11 mouse cellular contexts compared by ENCODE assay signal in genomic region chr5:93251001-93251760, GRCm38 (mm10). TPM values are rescaled to one million over a fixed set of nuclear protein-coding genes. Genes with fewer than 3 reads are reported as not detected.
A peak's percentile ranks its signal among the peaks of the same experiment; 100 is the strongest.
DNase-seq lines count a peak whose midpoint lies in the region; ATAC-seq and TF ChIP-seq lines count a peak whose summit lies in the region.
"Had no signal": no experiment of that assay in that cellular context is flagged by ENCODE, and none has a peak within 500 bp of the region (broad histone marks: within the 10 kb centered on the region; RNA-seq: fewer than 3 reads in every experiment).

No protein-coding gene starts in this region.

- TF ChIP-seq POLR2A in small intestine, adult 2 months (IDR thresholded peaks at IDR 0.05; ENCODE audit: low read depth, low read length), result no peak

- no peak overlapping the region for H3K9ac ChIP-seq in liver, postnatal 0 days (replicated peaks)
- no peak overlapping the region for H3K9ac ChIP-seq in liver, embryonic 11.5 days (ENCODE audit: low read depth, low read length)

- no peaks in the 10 kb centered on the region for H3K27me3 ChIP-seq in liver, postnatal 0 days (ENCODE audit: insufficient read depth, low read length)
- no peaks in the 10 kb centered on the region for H3K27me3 ChIP-seq in liver, embryonic 11.5 days (replicated peaks; ENCODE audit: control insufficient read depth, insufficient read depth, low read length)
- H3K27me3 ChIP-seq in small intestine, adult 2 months (ENCODE audit: control insufficient read depth, insufficient read depth, low read length), result no peaks in the 10 kb centered on the region

- no peaks in the 10 kb centered on the region for H3K9me3 ChIP-seq in liver, postnatal 0 days (ENCODE audit: low read length)
- no peaks in the 10 kb centered on the region for H3K9me3 ChIP-seq in liver, embryonic 11.5 days (ENCODE audit: control insufficient read depth, low read length)

- H3K36me3 ChIP-seq in liver, postnatal 0 days (replicated peaks; ENCODE audit: insufficient read depth, low read length), result no peaks in the 10 kb centered on the region
- no peaks in the 10 kb centered on the region for H3K36me3 ChIP-seq in liver, embryonic 11.5 days (ENCODE audit: control insufficient read depth, insufficient read depth, low read length)
- H3K36me3 ChIP-seq in small intestine, adult 2 months (ENCODE audit: control insufficient read depth, insufficient read depth, low read length), result no peaks in the 10 kb centered on the region

- WGBS in liver, postnatal 0 days (ENCODE audit: insufficient replicate concordance), result 77% methylated on average over 12 of the region's 12 CpGs
- WGBS in liver, embryonic 11.5 days, result 81% methylated on average over 12 of the region's 12 CpGs
- 62% methylated on average over 12 of the region's 12 CpGs for WGBS in small intestine, adult 2 months

- no peak overlapping the region for H3K4me2 ChIP-seq in liver, postnatal 0 days (ENCODE audit: low read depth, low read length)
- H3K4me2 ChIP-seq in liver, embryonic 11.5 days, result no peak overlapping the region

- H3K27ac ChIP-seq in liver, postnatal 0 days (ENCODE audit: low read depth), result peak overlapping the region; percentile 45; the same call in 1 of the 2 replicates
- no peak overlapping the region for H3K27ac ChIP-seq in liver, embryonic 11.5 days (ENCODE audit: low read depth, low read length)
- H3K27ac ChIP-seq in brown adipose tissue, adult 24 weeks (replicated peaks; ENCODE audit: low read depth, low read length), result 0 out of 2 replicates have a peak overlapping the region, but pooled peaks have one; percentile 1
- peak overlapping the region; percentile 7; the same call in 1 of the 2 replicates for H3K27ac ChIP-seq in small intestine, adult 2 months (ENCODE audit: insufficient read depth, low read depth, low read length)
- H3K27ac ChIP-seq: macrophage had no signal

- peak; percentile 93 for ATAC-seq in liver, postnatal 0 days
- no peak for ATAC-seq in liver, embryonic 11.5 days (replicated peaks; ENCODE audit: low FRiP score)
- ATAC-seq in granulocyte monocyte progenitor cell, adult 5-6 weeks (replicated peaks; ENCODE audit: poor library complexity, severe bottlenecking), result no peak

- DNase-seq in liver, postnatal 0 days, result peak; percentile 34
- no peak for DNase-seq in liver, embryonic 11.5 days (ENCODE audit: low spot score)
- peak; percentile 46 for DNase-seq in gastrocnemius, postnatal 25 days
- DNase-seq in left cerebral cortex, adult 11 months (ENCODE audit: low spot score), result no peak
- DNase-seq: layer of hippocampus, postnatal 36 days; thymus, postnatal 36 days had no signal

- no peak for TF ChIP-seq CTCF in liver, postnatal 0 days (IDR thresholded peaks at IDR 0.05; ENCODE audit: low read depth)
- no peak for TF ChIP-seq CTCF in small intestine, adult 2 months (IDR thresholded peaks at IDR 0.05; ENCODE audit: extremely low read depth, insufficient read length, insufficient replicate concordance, low read depth, low read length)

- peaks cover 6% of the 10 kb centered on the region; the same call in 1 of the 2 replicates for H3K4me1 ChIP-seq in liver, postnatal 0 days (ENCODE audit: insufficient read depth)
- H3K4me1 ChIP-seq in liver, embryonic 11.5 days (replicated peaks; ENCODE audit: control insufficient read depth, insufficient read depth, low read length), result no peaks in the 10 kb centered on the region
- no peaks in the 10 kb centered on the region for H3K4me1 ChIP-seq in brown adipose tissue, adult 24 weeks (ENCODE audit: control insufficient read depth, insufficient read depth, insufficient read length, low read length)
- 0 out of 2 replicates have a peak, but pooled peaks cover 4% of the 10 kb centered on the region for H3K4me1 ChIP-seq in small intestine, adult 2 months (ENCODE audit: control insufficient read depth, insufficient read depth, insufficient read length, low read length)

- no peak for TF ChIP-seq EP300 in liver, postnatal 0 days (IDR thresholded peaks at IDR 0.05; ENCODE audit: low read depth)

- H3K4me3 ChIP-seq in liver, postnatal 0 days (ENCODE audit: low read depth, low read length), result no peak overlapping the region
- no peak overlapping the region for H3K4me3 ChIP-seq in liver, embryonic 11.5 days (ENCODE audit: low read depth, low read length)
- H3K4me3 ChIP-seq in brown adipose tissue, adult 24 weeks (ENCODE audit: insufficient read depth, low read depth, low read length), result no peak overlapping the region
- no peak overlapping the region for H3K4me3 ChIP-seq in small intestine, adult 2 months (ENCODE audit: low read depth, low read length)
- H3K4me3 ChIP-seq: erythroblast, embryonic 14.5 days had no signal

RNA-seq across cellular contexts. Expression of gene Ccng2, which starts 15.9 kb away (rescaled TPM):
- 12.5 and 13.3 TPM in 2 replicates for polyA plus RNA-seq in liver, postnatal 0 days (2015; fragmentation: Nextera tagmentation; extraction: Ambion mirVana)
- polyA plus RNA-seq in liver, embryonic 11.5 days (2014; fragmentation: Nextera tagmentation; extraction: Ambion mirVana), result 18.0 and 21.2 TPM in 2 replicates
- polyA plus RNA-seq in brown adipose tissue, adult 24 weeks (2012; ENCODE audit: insufficient read depth, insufficient read length, missing spikeins), result 29.9 and 44.3 TPM in 2 replicates
- total RNA-seq in gastrocnemius, postnatal 25 days (2021), result 1 to 10 TPM; 8.6 to 9.9 TPM
- 13.6 and 149 TPM in 2 replicates for polyA plus RNA-seq in small intestine, adult 2 months (2012; rRNA removed)
- total RNA-seq in granulocyte monocyte progenitor cell, adult 5-6 weeks (2014; fragmentation: Nextera tagmentation), result 14.1 and 16.3 TPM in 2 replicates
- 40.9 and 47.0 TPM in 2 replicates for total RNA-seq in granulocyte monocyte progenitor cell, adult 5-6 weeks (2017)

RNA-seq across cellular contexts. Expression of gene 2010109A12Rik, which starts 44.9 kb away (rescaled TPM):
- polyA plus RNA-seq in liver, postnatal 0 days (2015; fragmentation: Nextera tagmentation; extraction: Ambion mirVana), result 1.7 and 2.0 TPM in 2 replicates
- polyA plus RNA-seq in liver, embryonic 11.5 days (2014; fragmentation: Nextera tagmentation; extraction: Ambion mirVana), result 1.4 and 2.2 TPM in 2 replicates
- polyA plus RNA-seq in brown adipose tissue, adult 24 weeks (2012; ENCODE audit: insufficient read depth, insufficient read length, missing spikeins), result 3.3 and 4.9 TPM in 2 replicates
- under 1 TPM; 0.31 to 0.64 TPM for total RNA-seq in gastrocnemius, postnatal 25 days (2021)
- polyA plus RNA-seq in small intestine, adult 2 months (2012; rRNA removed), result not detected in 2 replicates
- not detected in 2 replicates for total RNA-seq in granulocyte monocyte progenitor cell, adult 5-6 weeks (2014; fragmentation: Nextera tagmentation)
- total RNA-seq in granulocyte monocyte progenitor cell, adult 5-6 weeks (2017), result 2.3 and 4.7 TPM in 2 replicates
- polyA plus RNA-seq: erythroblast, embryonic 14.5 days; macrophage had no signal

RNA-seq across cellular contexts. Expression of gene Ccni, which starts 44.9 kb away (rescaled TPM):
- polyA plus RNA-seq in liver, postnatal 0 days (2015; fragmentation: Nextera tagmentation; extraction: Ambion mirVana), result 41.2 and 41.9 TPM in 2 replicates
- polyA plus RNA-seq in liver, embryonic 11.5 days (2014; fragmentation: Nextera tagmentation; extraction: Ambion mirVana), result 67.8 and 69.4 TPM in 2 replicates
- 180 and 268 TPM in 2 replicates for polyA plus RNA-seq in brown adipose tissue, adult 24 weeks (2012; ENCODE audit: insufficient read depth, insufficient read length, missing spikeins)
- total RNA-seq in gastrocnemius, postnatal 25 days (2021), result 10 to 100 TPM; 63.6 to 64.1 TPM
- polyA plus RNA-seq in small intestine, adult 2 months (2012; rRNA removed), result 36.8 and 117 TPM in 2 replicates
- total RNA-seq in granulocyte monocyte progenitor cell, adult 5-6 weeks (2014; fragmentation: Nextera tagmentation), result 143 and 144 TPM in 2 replicates
- 139 and 145 TPM in 2 replicates for total RNA-seq in granulocyte monocyte progenitor cell, adult 5-6 weeks (2017)

Comparison
In these comparisons a context has a peak if more than half of its experiments do, and no peak if none do; other contexts are left out.
1. DNase-seq: peak in liver, postnatal 0 days (single experiment) and gastrocnemius, postnatal 25 days (single experiment); none in liver, embryonic 11.5 days (single experiment) and left cerebral cortex, adult 11 months (single experiment).